Mouse (Mus musculus): ENCODE measurements around the gene Cbl.
"Not testable (repeated sequence)": the region's sequence is repeated elsewhere in the genome, so short reads cannot be mapped to it uniquely, and the experiment has no call there.

The Cbl gene

GRCm38 (mm10) chr9:44127351-44127801 lies 106.5 kb downstream of the Cbl start:
- peak; percentile 48 for DNase-seq

GRCm38 (mm10) chr9:44126746-44127145 lies 107.1 kb downstream of the Cbl start:
- no peak for DNase-seq

- DNase-seq = peak; percentile 92
These were observed 108.1 kb downstream of the Cbl start for GRCm38 (mm10) chr9:44125546-44126428.

- no peak for DNase-seq
These were observed 108.8 kb downstream of the Cbl start for GRCm38 (mm10) chr9:44125026-44125425.

- no peak for DNase-seq
These were observed 109.5 kb downstream of the Cbl start for GRCm38 (mm10) chr9:44124317-44124716.

GRCm38 (mm10) chr9:44119948-44120465 lies 113.8 kb downstream of the Cbl start:
- no peak for DNase-seq

GRCm38 (mm10) chr9:44119011-44119410 lies 114.8 kb downstream of the Cbl start:
- peak; percentile 47 for DNase-seq

GRCm38 (mm10) chr9:44116182-44116581 lies 117.7 kb downstream of the Cbl start:
- no peak for DNase-seq

GRCm38 (mm10) chr9:44115599-44115998 lies 118.2 kb downstream of the Cbl start:
- no peak for DNase-seq

GRCm38 (mm10) chr9:44114453-44114852 lies 119.4 kb downstream of the Cbl start:
- no peak for DNase-seq

- DNase-seq = peak; percentile 98
These were observed 120.6 kb downstream of the Cbl start, which contains the start of the genes Gm49380 and Rnf26 for GRCm38 (mm10) chr9:44113105-44113789. Gene Gm49380, minus strand, starts transcription at chr9:44113500. Gene Rnf26, minus strand, starts transcription at chr9:44113517.

GRCm38 (mm10) chr9:44111909-44112308 lies 121.9 kb downstream of the Cbl start:
- not testable (repeated sequence) for DNase-seq

GRCm38 (mm10) chr9:44109360-44110095 lies 124.3 kb downstream of the Cbl start:
- peak; percentile 87 for DNase-seq

GRCm38 (mm10) chr9:44108269-44109055 lies 125.4 kb downstream of the Cbl start:
- DNase-seq = no peak

- peak; percentile 76 for DNase-seq
These were observed 126.2 kb downstream of the Cbl start for GRCm38 (mm10) chr9:44107557-44108179.

GRCm38 (mm10) chr9:44107110-44107509 lies 126.7 kb downstream of the Cbl start, which contains the start of gene C1qtnf5:
Gene C1qtnf5, plus strand, starts transcription at chr9:44107245.
- DNase-seq = peak; percentile 97

GRCm38 (mm10) chr9:44106596-44106995 lies 127.3 kb downstream of the Cbl start:
- DNase-seq = no peak

GRCm38 (mm10) chr9:44106182-44106581 lies 127.7 kb downstream of the Cbl start:
- no peak for DNase-seq

- no peak for DNase-seq
These were observed 128.1 kb downstream of the Cbl start for GRCm38 (mm10) chr9:44105781-44106180.

GRCm38 (mm10) chr9:44104881-44105280 lies 129.0 kb downstream of the Cbl start:
- DNase-seq = no peak

GRCm38 (mm10) chr9:44101490-44101889 lies 132.4 kb downstream of the Cbl start, which contains the start of gene Mfrp:
Gene Mfrp, plus strand, starts transcription at chr9:44101729.
- no peak for DNase-seq
